Mouse (Mus musculus) megakaryocyte, adult 5-6 weeks (primary cell): ENCODE results near the gene Sult1a1. TPM values are rescaled to one million over a fixed set of nuclear protein-coding genes. Genes with fewer than 3 reads are reported as not detected.
A peak's percentile ranks its signal among the peaks of the same experiment; 100 is the strongest.

Experiments used
- ATAC-seq: 2 replicates; pipeline ENCODE4 v1.8.0; 2016; ENCODE audit warnings: mild to moderate bottlenecking, inconsistent platforms; ENCODE audit not compliant: poor library complexity, severe bottlenecking
- total RNA-seq, 2 experiments: library from RNA; stranded (forward) in 1 of 2; stranded (reverse) in 1 of 2; fragments of 153-499, 151-499 nt in 1 of 2; fragments of 221-1000, 200-1000 nt in 1 of 2; gene quantifications; 2 replicates each; pipeline versions ENCODE4 v1.2.3 to v1.2.4; 2015 to 2017

Sult1a1 gene
- total RNA-seq, 2 experiments from 2014 or later: 6.6 TPM

- peak; percentile 34; the same call in 1 of the 2 replicates for ATAC-seq
These were observed 50.2 kb downstream of the Sult1a1 start for GRCm38 (mm10) chr7:126625807-126626600.

DNA sequence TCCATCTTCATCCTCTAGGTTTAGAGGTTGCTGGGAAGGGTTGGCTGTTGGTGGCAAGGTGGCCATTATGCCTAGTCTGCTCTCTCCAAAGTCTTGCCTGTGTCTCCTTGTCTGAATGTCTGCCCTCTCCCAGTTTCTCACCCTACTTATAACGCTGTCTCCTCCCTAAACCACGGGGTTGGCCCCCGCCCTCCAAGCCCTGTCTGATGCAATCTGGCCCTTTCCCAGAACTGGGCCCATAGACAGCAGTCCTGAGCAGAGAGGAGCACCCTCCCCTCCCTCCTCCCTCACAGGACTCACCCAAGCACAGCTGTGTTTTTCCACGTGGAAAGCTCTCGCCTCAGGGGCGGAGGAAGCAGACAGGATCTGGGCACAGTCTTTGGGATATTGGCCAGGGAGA, 50.9 kb downstream of the Sult1a1 start:
- peak; percentile 91 for ATAC-seq

DNA sequence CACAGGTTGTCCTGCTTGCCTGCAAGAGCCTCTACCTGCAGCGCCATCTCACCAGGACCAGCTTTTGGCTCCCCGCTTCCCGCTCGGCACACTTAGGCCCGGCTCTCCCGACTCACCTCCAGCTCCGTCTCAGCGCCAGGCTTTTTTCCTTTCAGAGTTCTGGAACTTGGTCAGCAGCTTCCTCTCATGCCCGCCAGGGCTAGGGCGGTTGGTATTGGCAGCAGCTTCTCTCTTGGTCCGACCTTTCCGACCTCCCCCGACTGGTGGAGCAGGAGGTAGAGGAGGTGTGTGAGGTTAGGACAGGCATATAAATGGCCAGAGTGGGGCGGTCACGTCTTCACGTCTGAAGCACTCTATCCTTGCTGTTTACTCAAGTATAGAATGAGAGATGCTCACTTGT, 51.5 kb downstream of the Sult1a1 start:
- ATAC-seq: no peak

DNA sequence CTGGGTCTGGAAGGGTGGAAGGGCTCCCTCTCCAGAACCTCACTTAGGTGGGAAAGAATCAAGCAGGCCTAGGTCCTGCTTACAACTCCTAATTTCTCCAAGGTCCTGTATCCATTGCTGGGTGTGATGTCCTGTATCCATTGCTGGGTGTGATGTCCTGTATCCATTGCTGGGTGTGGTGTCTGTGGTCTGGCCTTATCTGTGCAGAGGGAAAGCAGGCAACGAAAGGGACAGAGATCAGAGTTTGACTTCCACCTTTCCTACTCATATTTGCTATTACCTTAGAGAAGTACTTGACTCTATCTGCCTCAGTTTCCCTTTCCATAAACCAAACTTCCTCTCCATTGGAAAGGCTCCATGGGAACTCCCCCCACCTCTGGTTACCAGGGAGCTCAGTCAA, 52.9 kb downstream of the Sult1a1 start:
- no peak for ATAC-seq

Other genes with a start within 250 kb of the Sult1a1 start
- gene Rabep2, start 247.7 kb downstream of the Sult1a1 start, total RNA-seq (2015): 6.7 and 6.8 TPM in 2 replicates
- 21.4 and 25.0 TPM in 2 replicates for gene Rabep2, start 247.7 kb downstream of the Sult1a1 start, total RNA-seq (2017)
- 0.07 and 0.52 TPM in 2 replicates for gene Atp2a1, start 213.3 kb downstream of the Sult1a1 start, total RNA-seq (2015)
- not detected in 2 replicates for gene Atp2a1, start 213.3 kb downstream of the Sult1a1 start, total RNA-seq (2017)
- 18.2 and 20.6 TPM in 2 replicates for gene Sh2b1, start 201.0 kb downstream of the Sult1a1 start, total RNA-seq (2015)
- 9.9 and 10.6 TPM in 2 replicates for gene Sh2b1, start 201.0 kb downstream of the Sult1a1 start, total RNA-seq (2017)
- 40.2 and 44.3 TPM in 2 replicates for gene Tufm, start 189.1 kb downstream of the Sult1a1 start, total RNA-seq (2015)
- 33.8 and 44.9 TPM in 2 replicates for gene Tufm, start 189.1 kb downstream of the Sult1a1 start, total RNA-seq (2017)
- gene Atxn2l, start 173.0 kb downstream of the Sult1a1 start, total RNA-seq (2015): 75.5 and 84.4 TPM in 2 replicates
- gene Atxn2l, start 173.0 kb downstream of the Sult1a1 start, total RNA-seq (2017): 26.1 and 40.5 TPM in 2 replicates
- 110 and 121 TPM in 2 replicates for gene Eif3c, start 110.0 kb downstream of the Sult1a1 start, total RNA-seq (2015)
- gene Eif3c, start 110.0 kb downstream of the Sult1a1 start, total RNA-seq (2017): 131 and 143 TPM in 2 replicates
- gene Apobr, start 91.5 kb downstream of the Sult1a1 start, total RNA-seq (2015): 27.6 and 30.3 TPM in 2 replicates
- gene Apobr, start 91.5 kb downstream of the Sult1a1 start, total RNA-seq (2017): 98.7 and 99.5 TPM in 2 replicates
- gene Cln3, start 90.6 kb downstream of the Sult1a1 start, total RNA-seq (2015): 106 and 118 TPM in 2 replicates
- 59.5 and 77.8 TPM in 2 replicates for gene Cln3, start 90.6 kb downstream of the Sult1a1 start, total RNA-seq (2017)
- gene Il27, start 81.5 kb downstream of the Sult1a1 start, total RNA-seq (2015): 2.5 and 2.9 TPM in 2 replicates
- gene Il27, start 81.5 kb downstream of the Sult1a1 start, total RNA-seq (2017): 3.0 and 4.8 TPM in 2 replicates
- 54.7 and 61.4 TPM in 2 replicates for gene Nupr1, start 45.6 kb downstream of the Sult1a1 start, total RNA-seq (2015)
- gene Nupr1, start 45.6 kb downstream of the Sult1a1 start, total RNA-seq (2017): 108 and 126 TPM in 2 replicates
- gene Sgf29, start 27.1 kb downstream of the Sult1a1 start, total RNA-seq (2015): 42.1 and 55.6 TPM in 2 replicates
- gene Sgf29, start 27.1 kb downstream of the Sult1a1 start, total RNA-seq (2017): 27.3 and 35.5 TPM in 2 replicates
- 49.8 and 60.5 TPM in 2 replicates for gene Bola2, start 19.0 kb upstream of the Sult1a1 start, total RNA-seq (2015)
- gene Bola2, start 19.0 kb upstream of the Sult1a1 start, total RNA-seq (2017): 106 and 161 TPM in 2 replicates
- gene Slx1b, start 19.4 kb upstream of the Sult1a1 start, total RNA-seq (2015): 4.1 and 6.0 TPM in 2 replicates
- 4.7 and 5.9 TPM in 2 replicates for gene Slx1b, start 19.4 kb upstream of the Sult1a1 start, total RNA-seq (2017)
- 1,020 and 1,059 TPM in 2 replicates for gene Coro1a, start 31.4 kb upstream of the Sult1a1 start, total RNA-seq (2015)
- gene Coro1a, start 31.4 kb upstream of the Sult1a1 start, total RNA-seq (2017): 1,317 and 1,554 TPM in 2 replicates
- gene Mapk3, start 83.2 kb upstream of the Sult1a1 start, total RNA-seq (2015): 173 and 177 TPM in 2 replicates
- 88.3 and 91.1 TPM in 2 replicates for gene Mapk3, start 83.2 kb upstream of the Sult1a1 start, total RNA-seq (2017)
- 26.8 and 37.3 TPM in 2 replicates for gene Gdpd3, start 89.9 kb upstream of the Sult1a1 start, total RNA-seq (2015)
- 57.9 and 71.4 TPM in 2 replicates for gene Gdpd3, start 89.9 kb upstream of the Sult1a1 start, total RNA-seq (2017)
- 196 and 200 TPM in 2 replicates for gene Ypel3, start 100.5 kb upstream of the Sult1a1 start, total RNA-seq (2015)
- gene Ypel3, start 100.5 kb upstream of the Sult1a1 start, total RNA-seq (2017): 91.7 and 117 TPM in 2 replicates
- 0.68 and 1.0 TPM in 2 replicates for gene Tbx6, start 105.1 kb upstream of the Sult1a1 start, total RNA-seq (2015)
- gene Tbx6, start 105.1 kb upstream of the Sult1a1 start, total RNA-seq (2017): 0.98 and 0.99 TPM in 2 replicates
- 186 and 196 TPM in 2 replicates for gene Ppp4c, start 116.1 kb upstream of the Sult1a1 start, total RNA-seq (2015)
- gene Ppp4c, start 116.1 kb upstream of the Sult1a1 start, total RNA-seq (2017): 139 and 154 TPM in 2 replicates
- not detected in 2 replicates for gene Fam57b, start 121.2 kb upstream of the Sult1a1 start, total RNA-seq (2015)
- gene Fam57b, start 121.2 kb upstream of the Sult1a1 start, total RNA-seq (2017): not detected in 2 replicates
- not detected in 2 replicates for gene 4930451I11Rik, start 155.2 kb upstream of the Sult1a1 start, total RNA-seq (2015)
- gene 4930451I11Rik, start 155.2 kb upstream of the Sult1a1 start, total RNA-seq (2017): not detected in 2 replicates
- gene Doc2a, start 171.0 kb upstream of the Sult1a1 start, total RNA-seq (2015): not detected in 2 replicates
- gene Doc2a, start 171.0 kb upstream of the Sult1a1 start, total RNA-seq (2017): not detected in 2 replicates
- 14.6 and 22.0 TPM in 2 replicates for gene Hirip3, start 185.5 kb upstream of the Sult1a1 start, total RNA-seq (2015)
- 147 and 164 TPM in 2 replicates for gene Hirip3, start 185.5 kb upstream of the Sult1a1 start, total RNA-seq (2017)
- gene Ino80e, start 185.9 kb upstream of the Sult1a1 start, total RNA-seq (2015): 42.5 and 51.5 TPM in 2 replicates
- gene Ino80e, start 185.9 kb upstream of the Sult1a1 start, total RNA-seq (2017): 21.3 and 46.4 TPM in 2 replicates
- gene Taok2, start 208.3 kb upstream of the Sult1a1 start, total RNA-seq (2015): 14.3 and 19.0 TPM in 2 replicates
- gene Taok2, start 208.3 kb upstream of the Sult1a1 start, total RNA-seq (2017): 26.8 and 32.0 TPM in 2 replicates
- 47.9 and 50.9 TPM in 2 replicates for gene Tmem219, start 246.5 kb upstream of the Sult1a1 start, total RNA-seq (2015)
- gene Tmem219, start 246.5 kb upstream of the Sult1a1 start, total RNA-seq (2017): 44.9 and 45.5 TPM in 2 replicates